Mouse (Mus musculus): ENCODE results near the gene Schip1. TPM values are rescaled to one million over a fixed set of nuclear protein-coding genes. Genes with fewer than 3 reads are reported as not detected.

Schip1 gene
- total RNA-seq, 2 experiments from 2014 or later = 284 to 288 TPM

DNA sequence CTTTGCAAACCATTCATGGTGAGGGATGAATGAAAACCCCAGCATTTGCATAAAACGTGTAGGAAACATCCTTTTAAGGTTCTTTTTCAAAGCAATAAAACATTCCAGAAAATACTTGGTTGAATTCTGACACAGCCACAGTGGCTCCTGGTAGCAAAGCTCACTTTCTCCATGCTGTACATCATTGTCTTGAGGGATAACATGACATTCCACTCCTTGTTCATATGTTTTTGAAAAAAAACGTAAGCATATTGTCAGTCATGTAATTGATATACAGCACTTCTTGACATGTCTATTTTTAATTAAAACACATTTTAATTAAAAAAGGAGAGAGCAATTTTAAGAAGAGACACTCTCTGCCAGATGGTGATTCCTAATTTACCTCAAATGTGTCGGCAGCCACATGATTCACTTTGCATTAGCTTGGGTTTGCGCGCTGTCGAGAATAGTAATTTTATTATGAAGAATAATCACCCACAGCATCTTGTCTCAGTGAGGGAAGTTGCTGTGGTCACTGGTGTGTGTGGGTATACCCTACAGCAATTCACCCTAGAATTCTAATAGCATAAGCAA, 61.8 kb downstream of the Schip1 start:
- DNase-seq (ENCODE audit: low spot score in 2 of 2) = peak in 1 of 2 experiments; percentile 33

DNA sequence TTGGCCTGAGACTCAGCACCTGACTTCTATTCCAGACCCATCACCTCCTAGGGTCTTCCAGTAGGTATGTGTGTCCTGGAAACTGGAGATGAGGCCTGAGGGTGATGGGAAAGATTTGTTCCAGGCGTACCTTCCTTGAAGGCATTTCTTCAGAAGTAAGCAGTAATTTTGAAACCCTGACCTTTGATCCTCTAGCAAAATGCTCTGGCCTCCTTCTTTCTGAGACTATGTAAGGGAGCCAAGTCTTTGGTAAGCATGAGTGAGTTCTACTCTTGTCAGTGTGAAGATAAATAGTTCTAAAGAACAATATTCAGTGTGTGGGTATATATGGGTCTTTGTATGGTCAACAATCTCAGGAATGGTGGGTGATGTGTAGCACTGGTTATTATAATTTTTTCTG, 65.8 kb downstream of the Schip1 start:
- DNase-seq (ENCODE audit: low spot score in 2 of 2) = no peak

DNA sequence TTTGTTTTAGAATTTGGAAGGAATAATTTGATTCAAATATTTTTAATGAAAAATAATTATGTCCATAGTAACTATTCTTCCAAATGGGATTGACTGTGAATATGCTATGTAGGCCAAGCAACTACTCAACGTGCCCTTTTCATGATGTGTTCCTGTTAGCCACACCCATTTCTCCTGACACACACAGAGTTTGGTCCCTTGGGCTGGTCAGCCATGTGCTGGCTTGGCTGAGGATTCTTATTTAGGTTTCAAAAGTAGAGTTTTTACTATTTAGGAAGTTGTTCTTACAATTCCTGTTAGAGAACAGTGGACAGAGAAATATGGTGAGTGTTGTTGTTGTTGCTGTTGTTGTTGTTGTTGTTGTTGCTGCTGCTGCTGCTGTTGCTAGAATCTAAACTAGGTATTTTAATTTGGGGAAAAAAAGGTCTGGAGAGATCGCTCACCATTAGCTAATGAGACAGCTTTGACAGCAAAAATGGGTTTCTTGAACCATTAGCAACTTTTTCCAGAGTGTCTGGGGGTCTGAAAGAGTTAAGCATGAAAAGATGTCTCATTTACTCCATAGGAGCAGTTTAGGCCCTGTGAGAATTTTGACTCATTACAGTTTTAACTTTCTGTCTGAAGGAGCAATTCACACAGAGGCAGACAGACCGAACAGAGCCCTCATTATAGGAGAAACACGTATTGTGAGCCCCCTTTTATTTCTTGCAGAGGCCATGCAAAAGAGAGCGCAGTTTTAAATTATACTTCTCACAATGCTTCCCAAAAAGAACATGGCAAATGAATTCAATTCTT, 74.4 kb downstream of the Schip1 start:
- DNase-seq (ENCODE audit: low spot score in 2 of 2) = no peak

DNA sequence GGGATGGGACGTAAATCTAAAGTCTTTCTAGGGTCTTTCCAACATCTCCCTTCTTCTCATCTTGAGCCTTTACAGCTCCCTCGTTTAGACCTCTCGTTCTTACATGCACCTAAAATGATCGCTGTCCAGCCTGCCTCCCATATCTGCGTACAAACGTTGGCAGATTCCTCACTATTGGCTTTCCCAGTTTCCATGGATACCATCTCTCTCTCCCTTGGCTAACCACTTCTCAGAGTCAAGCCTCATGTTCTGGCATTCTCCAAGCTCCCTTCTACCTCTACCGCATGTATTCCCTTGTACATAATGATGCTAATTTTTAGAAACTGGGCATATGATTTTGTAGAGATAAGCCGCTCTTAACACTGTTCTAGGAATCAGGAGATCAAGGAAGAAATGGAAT, 86.1 kb downstream of the Schip1 start:
- no peak for DNase-seq (ENCODE audit: low spot score in 2 of 2)

DNA sequence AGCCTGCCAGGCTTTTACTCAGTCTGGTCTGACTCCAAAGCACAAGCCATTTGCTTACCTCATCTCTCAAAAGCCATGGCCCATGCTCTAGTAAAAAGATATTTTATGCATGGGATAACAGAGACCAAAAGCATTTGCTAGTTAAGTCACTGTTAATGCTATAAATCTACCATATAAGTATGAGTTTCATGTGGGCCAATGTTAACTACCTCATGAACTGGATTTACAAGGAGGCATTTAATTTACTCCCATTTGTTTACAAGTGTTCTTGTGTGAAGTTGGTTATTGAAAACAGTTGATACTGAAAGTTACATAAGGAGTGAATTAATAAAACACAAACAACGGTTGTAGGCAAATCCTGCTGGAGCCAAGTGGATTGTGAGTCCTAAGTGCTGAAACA, 95.6 kb downstream of the Schip1 start:
- no peak for DNase-seq (ENCODE audit: low spot score in 2 of 2)

DNA sequence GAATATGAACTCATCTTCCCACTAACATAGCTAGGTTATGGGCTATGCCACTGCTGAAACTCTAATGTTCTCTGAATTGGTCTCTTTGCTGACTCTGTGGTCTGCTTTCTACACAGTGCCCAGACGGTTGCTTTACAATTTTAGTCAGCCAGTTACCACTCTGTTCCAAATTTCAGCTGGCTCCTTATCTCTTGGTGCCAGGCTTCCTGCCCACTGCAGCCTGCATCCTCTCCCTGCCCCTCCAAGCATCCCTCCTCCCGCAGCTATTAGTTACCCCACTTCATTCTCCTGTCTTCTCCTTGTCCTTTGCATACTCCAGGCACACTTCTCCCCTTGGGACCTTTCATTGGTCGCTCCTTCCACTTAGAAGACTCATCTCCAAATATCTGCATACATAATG, 96.2 kb downstream of the Schip1 start:
- DNase-seq (ENCODE audit: low spot score in 2 of 2) = no peak

DNA sequence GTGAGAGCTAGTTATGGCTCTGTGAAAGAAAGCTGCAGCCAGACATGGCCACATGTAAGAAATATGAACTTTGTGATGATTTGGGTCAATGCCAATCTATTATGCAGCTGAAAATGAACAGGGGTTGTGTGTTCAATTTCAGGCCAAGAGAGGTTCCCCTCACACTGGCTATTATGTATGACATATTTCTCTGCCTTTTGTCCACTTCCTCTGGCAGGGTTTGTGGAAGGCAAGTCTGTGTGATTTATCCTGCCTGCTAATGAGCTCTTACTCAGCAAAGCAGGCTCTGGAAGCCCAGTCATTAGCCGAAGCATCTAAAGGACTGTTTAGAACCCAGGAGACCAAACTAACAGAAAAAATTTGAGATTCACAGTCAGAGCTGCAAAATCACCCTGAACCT, 113.6 kb downstream of the Schip1 start:
- DNase-seq (ENCODE audit: low spot score in 2 of 2) = no peak

DNA sequence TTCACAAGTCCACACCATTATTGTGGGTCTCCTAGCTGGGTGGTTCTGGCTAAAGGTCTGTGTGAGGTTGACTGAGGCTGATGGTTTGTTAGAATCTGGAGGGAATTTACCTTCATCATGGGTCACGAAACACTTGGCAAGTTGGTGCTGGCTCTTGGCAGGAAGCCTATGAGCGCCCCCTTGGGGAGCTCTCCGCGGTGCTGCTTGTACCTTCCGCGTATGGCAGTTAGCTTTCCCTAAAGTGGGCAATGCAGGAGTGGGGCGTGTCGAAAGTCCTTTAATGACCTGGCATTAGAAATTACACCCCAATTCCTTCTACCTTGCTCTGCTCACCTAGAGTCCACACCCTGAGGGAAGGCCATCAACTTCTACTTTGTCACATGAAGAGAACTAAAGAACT, 122.9 kb downstream of the Schip1 start:
- no peak for DNase-seq (ENCODE audit: low spot score in 2 of 2)

DNA sequence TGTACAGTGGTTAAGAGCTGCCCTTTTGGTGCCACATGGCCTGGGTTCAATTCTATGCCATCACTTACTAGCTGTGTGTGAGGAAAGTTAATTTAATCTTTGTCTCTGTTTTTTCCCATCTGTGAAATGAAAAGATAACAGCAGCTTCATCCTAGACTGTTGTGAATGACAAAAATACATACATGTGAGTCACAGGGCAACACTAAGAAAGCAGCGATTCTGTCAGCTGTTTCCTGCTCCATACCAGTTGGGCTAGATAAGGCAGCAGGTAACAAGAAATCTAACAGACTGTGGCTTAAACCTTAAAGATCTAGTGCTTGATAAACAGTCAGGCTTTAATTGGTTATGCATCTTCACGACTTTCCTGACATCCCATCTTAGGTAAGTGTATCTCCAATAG, 124.5 kb downstream of the Schip1 start:
- no peak for DNase-seq (ENCODE audit: low spot score in 2 of 2)

DNA sequence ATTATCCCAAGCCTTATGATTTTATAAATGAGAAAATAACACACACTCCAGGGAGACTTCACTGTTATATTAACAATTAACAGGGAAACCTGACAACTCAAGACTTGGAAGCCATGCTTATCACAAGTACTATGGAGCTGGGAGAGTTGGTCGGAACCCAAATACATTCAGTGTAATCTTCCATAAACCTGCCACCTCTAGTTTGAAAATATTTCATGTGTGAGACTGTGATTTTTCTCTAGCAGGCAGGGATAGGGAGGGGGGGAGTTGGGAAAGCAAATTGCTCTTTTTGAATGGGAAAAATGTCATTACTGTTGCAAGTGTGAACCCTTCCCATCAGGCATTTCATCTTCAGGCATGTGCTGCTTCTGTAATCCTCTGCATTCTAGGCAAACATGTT, 132.3 kb downstream of the Schip1 start:
- no peak for DNase-seq (ENCODE audit: low spot score in 2 of 2)

DNA sequence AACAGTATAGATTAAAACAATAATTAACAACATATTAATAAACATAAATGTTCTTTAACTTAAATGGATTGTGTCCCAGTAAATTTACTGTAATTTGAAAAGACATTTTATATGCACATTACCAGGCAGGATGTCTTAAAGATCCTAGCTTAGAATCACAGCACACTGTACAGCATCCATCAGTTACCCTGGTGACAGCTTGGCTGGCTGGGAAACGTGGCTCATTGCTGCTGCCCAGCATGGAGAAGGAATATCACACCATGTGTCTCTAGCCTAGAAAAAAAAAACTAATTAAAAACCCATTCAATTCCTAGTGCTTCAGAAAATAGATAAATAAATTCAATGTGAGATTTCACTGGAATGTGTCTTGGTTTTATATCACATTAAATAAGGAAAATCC, 136.6 kb downstream of the Schip1 start:
- DNase-seq (ENCODE audit: low spot score in 2 of 2) = peak; percentile 52 to 63

DNA sequence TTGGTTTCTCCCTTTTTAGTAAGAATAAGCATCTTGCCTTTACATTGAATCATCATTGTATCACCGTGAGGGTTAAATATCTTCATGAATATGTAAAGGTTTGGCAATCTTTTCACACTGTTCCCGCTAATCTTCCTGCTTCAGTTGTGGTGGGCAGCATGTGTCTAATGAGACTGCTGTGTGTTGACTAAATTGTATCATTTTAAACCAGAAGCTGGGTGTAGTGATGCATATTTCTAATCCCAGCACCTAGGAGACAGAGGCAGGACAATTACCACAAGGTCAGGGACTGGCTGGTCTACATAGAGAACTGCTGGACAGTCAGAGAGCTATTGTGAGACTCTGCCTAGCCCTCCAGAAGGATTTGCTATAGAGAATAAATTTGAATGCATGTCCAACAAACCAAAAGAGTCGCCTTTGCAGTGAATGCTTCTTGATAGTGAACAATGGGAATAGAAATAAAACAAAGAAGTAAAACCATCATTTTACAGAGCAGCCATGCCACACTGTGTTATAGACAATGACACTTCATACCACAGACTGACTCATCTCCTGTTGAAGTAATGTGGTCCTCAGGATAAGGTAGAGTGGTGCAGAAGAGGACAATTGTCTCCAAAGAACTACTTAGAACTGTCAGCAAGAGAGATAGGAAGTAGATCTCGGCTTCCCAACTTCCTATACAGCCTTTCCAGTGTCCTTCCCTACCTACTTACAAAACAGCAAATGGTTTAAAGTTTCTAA, 137.7 kb downstream of the Schip1 start:
- no peak for DNase-seq (ENCODE audit: low spot score in 2 of 2)

DNA sequence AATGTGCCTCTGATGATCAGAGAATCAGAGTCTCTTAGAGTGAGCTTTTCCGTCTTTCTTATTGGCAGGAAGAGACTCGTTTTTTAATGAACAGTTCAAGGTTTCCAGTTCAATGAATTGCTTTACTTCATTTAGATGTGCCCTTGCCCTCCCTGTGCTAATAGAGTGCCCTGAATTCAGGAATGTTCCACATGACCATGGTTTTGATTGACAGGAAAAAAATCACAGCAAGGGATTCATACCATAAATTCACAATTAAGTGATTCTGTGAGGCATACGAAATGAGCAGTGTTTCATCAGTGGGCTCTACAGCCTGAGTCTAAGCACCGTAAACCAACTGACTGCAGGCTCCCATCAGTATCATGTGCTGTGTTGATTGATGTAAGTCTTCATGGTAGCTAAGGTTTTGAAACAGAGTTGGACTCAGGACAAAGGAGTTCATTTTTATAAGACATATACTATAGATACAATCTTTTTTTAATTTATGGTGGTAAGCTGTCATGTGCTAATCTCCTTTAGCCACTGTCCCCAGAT, 139.4 kb downstream of the Schip1 start:
- no peak for DNase-seq (ENCODE audit: low spot score in 2 of 2)

DNA sequence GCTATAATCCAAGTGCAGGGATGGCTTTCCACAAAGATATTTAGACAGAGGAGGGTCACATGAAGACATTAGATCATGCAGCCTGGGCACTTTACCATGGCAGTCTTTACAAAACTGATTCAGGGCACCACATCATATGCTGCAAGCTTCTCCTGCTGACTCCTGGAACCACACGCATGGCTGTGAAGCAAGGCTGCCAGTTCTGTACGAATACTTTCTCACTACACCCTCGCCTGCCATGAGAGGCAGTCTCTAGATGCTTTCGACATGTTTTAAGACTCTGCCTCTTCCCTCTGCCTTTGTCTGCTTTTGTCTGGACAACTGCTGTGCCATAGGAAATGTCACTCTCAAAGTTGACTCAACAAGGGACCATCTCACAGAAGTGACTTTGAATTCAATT, 145.8 kb downstream of the Schip1 start:
- no peak for DNase-seq (ENCODE audit: low spot score in 2 of 2)

DNA sequence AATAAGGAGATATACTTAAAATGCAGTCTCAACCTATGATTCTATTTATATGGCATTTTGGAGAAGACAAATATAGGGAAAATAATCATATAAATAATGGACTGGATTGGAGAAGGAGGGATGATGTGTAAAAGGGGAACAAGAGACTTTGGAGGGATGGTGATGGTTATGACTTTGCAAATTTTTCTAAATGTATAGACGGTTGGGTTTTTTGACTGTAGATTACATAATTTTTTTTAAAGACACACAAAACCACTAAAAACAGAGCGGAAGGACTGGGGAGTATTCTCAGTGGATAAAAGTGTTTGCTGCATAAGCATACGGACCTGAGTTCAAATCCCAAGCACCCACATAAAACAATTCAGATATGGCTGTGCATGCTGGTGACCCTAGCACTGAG, 156.8 kb downstream of the Schip1 start:
- no peak for DNase-seq (ENCODE audit: low spot score in 2 of 2)

DNA sequence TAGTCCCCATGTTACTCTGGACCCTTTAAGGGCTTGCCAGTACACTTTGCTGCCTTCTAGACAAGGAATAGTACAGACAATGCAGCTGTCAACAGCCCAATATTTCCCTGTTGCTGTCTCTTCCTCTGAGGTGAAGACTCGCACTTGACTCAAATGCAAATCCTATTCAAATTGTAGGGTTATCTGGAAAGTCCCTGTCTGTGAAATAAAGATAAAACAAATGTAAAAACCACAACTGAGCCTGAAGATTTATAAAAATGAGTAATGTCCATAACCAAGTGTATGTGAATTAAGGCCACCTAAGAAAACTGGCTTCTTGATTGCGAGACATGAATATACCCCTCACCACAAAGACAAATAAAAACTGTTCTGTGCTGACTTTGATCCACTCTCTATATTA, 175.3 kb downstream of the Schip1 start:
- DNase-seq (ENCODE audit: low spot score in 2 of 2) = no peak

DNA sequence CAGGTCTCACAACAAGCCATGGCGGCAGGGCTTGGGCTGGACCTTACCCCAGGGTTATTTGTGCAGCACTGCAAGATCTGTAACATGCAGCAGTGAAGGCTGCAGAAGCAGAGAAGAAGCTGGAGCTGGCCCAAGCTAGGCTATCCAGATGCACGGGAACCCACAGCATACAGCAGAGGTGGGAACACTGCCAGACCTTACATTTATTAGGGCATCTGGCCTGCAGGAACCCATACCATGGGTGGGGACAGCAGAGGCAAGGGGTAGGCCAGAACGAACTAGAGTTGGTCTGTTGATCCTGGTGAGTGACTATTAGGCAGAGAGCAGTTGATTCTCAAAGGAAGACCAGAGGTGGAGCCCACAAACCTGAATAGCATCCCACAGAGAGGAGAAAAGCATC, 178.6 kb downstream of the Schip1 start:
- DNase-seq (ENCODE audit: low spot score in 2 of 2) = no peak

DNA sequence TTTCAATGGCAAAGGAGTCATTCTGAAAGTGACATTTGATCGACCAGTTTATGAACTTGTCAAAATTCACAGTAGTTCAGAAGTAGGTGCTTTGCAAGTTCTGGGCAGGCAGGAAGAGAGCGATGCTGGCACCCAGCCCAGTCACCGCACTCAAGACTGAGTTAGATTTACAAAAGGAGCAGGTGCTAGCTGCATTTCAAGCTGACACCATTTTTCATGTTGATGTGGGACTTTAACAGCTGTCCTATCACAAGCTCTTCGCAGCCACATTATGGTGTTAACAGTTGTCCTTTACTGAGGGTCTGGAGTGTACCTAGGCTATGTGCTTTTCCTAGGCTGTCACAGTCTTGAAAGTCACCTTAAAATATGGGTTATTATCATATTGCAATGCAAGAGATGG, 181.6 kb downstream of the Schip1 start:
- DNase-seq (ENCODE audit: low spot score in 2 of 2) = no peak

DNA sequence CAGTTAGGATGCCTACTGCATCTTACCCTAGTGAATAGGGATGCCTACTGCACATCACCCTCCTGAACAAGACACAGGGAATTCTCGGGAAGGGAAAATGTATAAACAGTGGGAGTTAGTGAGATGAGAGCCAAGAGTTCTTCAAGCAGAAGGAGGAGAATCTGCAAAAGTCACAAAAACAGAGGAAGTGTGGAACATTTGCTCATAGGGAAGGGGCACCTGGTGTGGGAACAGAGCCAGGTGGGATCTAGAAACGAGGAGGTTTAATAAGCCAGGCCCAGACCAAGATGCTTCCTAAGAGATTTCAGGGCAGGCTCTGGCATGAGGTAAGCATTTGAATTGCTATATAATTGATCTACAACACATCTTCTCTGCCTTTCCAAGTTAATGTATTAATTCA, 186.0 kb downstream of the Schip1 start:
- peak in 1 of 2 experiments; percentile 69 for DNase-seq (ENCODE audit: low spot score in 2 of 2)

DNA sequence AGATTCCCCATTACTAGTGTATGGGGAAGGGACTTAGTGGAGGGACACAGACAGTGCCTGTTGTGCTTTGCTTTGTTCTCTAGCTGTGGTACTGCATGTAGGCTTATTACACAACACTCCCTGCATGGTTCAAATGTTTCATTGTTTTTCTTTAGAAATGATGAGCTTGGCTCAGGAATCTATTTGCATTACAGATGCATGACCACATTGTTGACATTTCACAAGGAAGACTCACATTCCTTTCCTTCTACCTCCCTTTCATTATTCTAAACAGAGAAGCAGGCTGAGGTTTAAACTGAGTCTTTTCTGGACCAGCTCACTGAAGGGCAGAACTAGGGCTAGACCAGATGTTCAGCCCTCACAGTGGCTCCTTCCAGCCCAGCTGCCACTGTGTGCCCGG, 187.7 kb downstream of the Schip1 start:
- peak in 1 of 2 experiments; percentile 41 for DNase-seq (ENCODE audit: low spot score in 2 of 2)

DNA sequence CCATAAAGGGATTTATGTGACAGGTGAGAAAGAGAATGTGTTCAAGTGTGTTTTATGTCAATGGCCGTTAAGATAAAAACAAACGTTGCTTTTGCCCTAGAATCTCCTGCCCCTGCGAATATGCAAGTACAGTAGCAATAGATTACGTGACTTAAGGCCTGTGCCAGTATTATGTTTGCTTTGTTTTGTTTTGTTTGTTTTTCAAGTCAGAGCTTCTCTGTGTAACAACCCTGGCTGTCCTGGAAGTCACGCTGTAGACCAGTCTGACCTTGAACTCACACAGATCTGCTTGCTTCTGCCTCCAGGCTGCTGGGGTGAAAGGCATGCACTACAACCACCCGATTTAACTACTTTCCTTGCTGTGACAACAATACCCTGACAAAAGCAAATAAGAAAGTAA, 197.7 kb downstream of the Schip1 start:
- DNase-seq (ENCODE audit: low spot score in 2 of 2) = no peak

DNA sequence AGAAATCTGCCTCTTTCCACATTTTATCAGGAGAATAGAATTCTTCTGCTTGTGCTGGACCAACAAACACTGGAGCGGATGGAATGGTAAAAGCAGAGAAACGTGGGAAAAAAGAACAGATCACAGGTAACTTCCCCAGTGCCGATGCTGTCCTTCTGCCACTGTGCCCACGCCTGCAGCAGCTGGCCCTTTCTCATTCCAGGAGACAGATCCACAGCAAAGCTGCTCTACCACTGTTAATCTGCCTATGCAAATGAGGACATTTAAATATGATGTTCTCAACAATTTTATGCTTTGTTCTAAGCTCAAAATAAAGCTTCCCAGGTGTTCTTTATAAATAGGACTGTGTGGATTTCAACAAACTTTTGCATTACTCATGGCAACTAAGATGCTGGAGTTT, 203.3 kb downstream of the Schip1 start:
- DNase-seq (ENCODE audit: low spot score in 2 of 2) = peak in 1 of 2 experiments; percentile 31
